ENCODE assay signal across 11 mouse cellular contexts in genomic region chr14:55575711-55576110, GRCm38 (mm10). TPM values are rescaled to one million over a fixed set of nuclear protein-coding genes. Genes with fewer than 3 reads are reported as not detected.
A peak's percentile ranks its signal among the peaks of the same experiment; 100 is the strongest.
DNase-seq lines count a peak whose midpoint lies in the region; ATAC-seq lines count a peak whose summit lies in the region.
"Had no signal": no experiment of that assay in that cellular context is flagged by ENCODE, and none has a peak within 500 bp of the region (broad histone marks: within the 10 kb centered on the region; RNA-seq: fewer than 3 reads in every experiment).

No protein-coding gene starts in this region.

- H3K9ac ChIP-seq in kidney, embryonic 15.5 days, result no peak overlapping the region
- 0 out of 2 replicates have a peak overlapping the region, but pooled peaks have one; percentile 32 for H3K9ac ChIP-seq in embryonic facial prominence, embryonic 13.5 days
- H3K9ac ChIP-seq in heart, embryonic 15.5 days, result peak overlapping the region; percentile 65
- H3K9ac ChIP-seq: forebrain, embryonic 12.5 days; intestine, embryonic 15.5 days had no signal

- 66% methylated on average over 13 of the region's 13 CpGs for WGBS in kidney, embryonic 15.5 days
- 67% methylated on average over 13 of the region's 13 CpGs for WGBS in embryonic facial prominence, embryonic 13.5 days
- 28% methylated on average over 13 of the region's 13 CpGs for WGBS in heart, embryonic 15.5 days
- WGBS in limb, embryonic 10.5 days, result 72% methylated on average over 13 of the region's 13 CpGs

- peaks cover 10% of the 10 kb centered on the region for H3K36me3 ChIP-seq in kidney, embryonic 15.5 days
- H3K36me3 ChIP-seq in embryonic facial prominence, embryonic 13.5 days, result peaks cover 13% of the 10 kb centered on the region
- peaks cover 9% of the 10 kb centered on the region for H3K36me3 ChIP-seq in heart, embryonic 15.5 days
- peaks cover 11% of the 10 kb centered on the region for H3K36me3 ChIP-seq in limb, embryonic 10.5 days

- no peaks in the 10 kb centered on the region for H3K27me3 ChIP-seq in kidney, embryonic 15.5 days
- H3K27me3 ChIP-seq in embryonic facial prominence, embryonic 13.5 days, result no peaks in the 10 kb centered on the region
- no peaks in the 10 kb centered on the region for H3K27me3 ChIP-seq in heart, embryonic 15.5 days
- no peaks in the 10 kb centered on the region for H3K27me3 ChIP-seq in limb, embryonic 10.5 days (ENCODE audit: low read depth, poor library complexity, severe bottlenecking)
- H3K27me3 ChIP-seq: forebrain, embryonic 12.5 days; intestine, embryonic 15.5 days had no signal

- ATAC-seq in kidney, embryonic 15.5 days (replicated peaks; ENCODE audit: low FRiP score), result no peak
- ATAC-seq in embryonic facial prominence, embryonic 13.5 days (ENCODE audit: insufficient number of reproducible peaks, insufficient read depth, low FRiP score, low TSS enrichment, low read depth), result no peak
- 0 out of 2 replicates have a peak, but pooled peaks have one; percentile 28 for ATAC-seq in heart, embryonic 15.5 days (replicated peaks; ENCODE audit: insufficient number of reproducible peaks, insufficient read depth, low FRiP score, low read depth)
- ATAC-seq: intestine, embryonic 15.5 days had no signal

- H3K27ac ChIP-seq in kidney, embryonic 15.5 days, result no peak overlapping the region
- no peak overlapping the region for H3K27ac ChIP-seq in embryonic facial prominence, embryonic 13.5 days
- peak overlapping the region; percentile 98 for H3K27ac ChIP-seq in heart, embryonic 15.5 days
- H3K27ac ChIP-seq in limb, embryonic 10.5 days, result peak overlapping the region; percentile 66
- H3K27ac ChIP-seq: forebrain, embryonic 12.5 days; intestine, embryonic 15.5 days had no signal

- no peak overlapping the region for H3K4me3 ChIP-seq in kidney, embryonic 15.5 days (replicated peaks)
- no peak overlapping the region for H3K4me3 ChIP-seq in embryonic facial prominence, embryonic 13.5 days
- peak overlapping the region; percentile 51 for H3K4me3 ChIP-seq in heart, embryonic 15.5 days
- no peak overlapping the region for H3K4me3 ChIP-seq in limb, embryonic 10.5 days
- H3K4me3 ChIP-seq: forebrain, embryonic 12.5 days; intestine, embryonic 15.5 days had no signal

- H3K4me1 ChIP-seq in kidney, embryonic 15.5 days, result peaks cover 29% of the 10 kb centered on the region
- peaks cover 14% of the 10 kb centered on the region for H3K4me1 ChIP-seq in embryonic facial prominence, embryonic 13.5 days
- H3K4me1 ChIP-seq in heart, embryonic 15.5 days (replicated peaks), result peaks cover 43% of the 10 kb centered on the region
- peaks cover 33% of the 10 kb centered on the region for H3K4me1 ChIP-seq in limb, embryonic 10.5 days

- peak; percentile 60 for DNase-seq in kidney, adult 11 months
- no peak for DNase-seq in limb, embryonic 10.5 days (ENCODE audit: low spot score)
- no peak for DNase-seq in ovary, postnatal 36 days (ENCODE audit: low spot score)
- DNase-seq in cerebellum, adult 8-10 months, result no peak
- DNase-seq in c-Kit-positive CD71-positive TER-119-positive erythroid progenitor cells, embryonic 14.5 days (ENCODE audit: low spot score), result no peak

- H3K4me2 ChIP-seq in kidney, embryonic 15.5 days, result no peak overlapping the region
- H3K4me2 ChIP-seq in embryonic facial prominence, embryonic 13.5 days, result no peak overlapping the region
- peak overlapping the region; percentile 64 for H3K4me2 ChIP-seq in heart, embryonic 15.5 days
- H3K4me2 ChIP-seq: forebrain, embryonic 12.5 days; intestine, embryonic 15.5 days had no signal

- no peaks in the 10 kb centered on the region for H3K9me3 ChIP-seq in kidney, embryonic 15.5 days (replicated peaks)
- no peaks in the 10 kb centered on the region for H3K9me3 ChIP-seq in embryonic facial prominence, embryonic 13.5 days
- H3K9me3 ChIP-seq in heart, embryonic 15.5 days (replicated peaks), result no peaks in the 10 kb centered on the region
- no peaks in the 10 kb centered on the region for H3K9me3 ChIP-seq in limb, embryonic 10.5 days (replicated peaks)
- H3K9me3 ChIP-seq: forebrain, embryonic 12.5 days; intestine, embryonic 15.5 days had no signal

RNA-seq across cellular contexts. Expression of gene Fitm1, which starts 0.3 kb away (rescaled TPM):
- polyA plus RNA-seq in kidney, embryonic 15.5 days (2015; fragmentation: Nextera tagmentation; extraction: Ambion mirVana), result 4.2 and 6.1 TPM in 2 replicates
- 4.1 and 5.3 TPM in 2 replicates for polyA plus RNA-seq in embryonic facial prominence, embryonic 13.5 days (2015; fragmentation: Nextera tagmentation; extraction: Ambion mirVana)
- 80.5 and 81.7 TPM in 2 replicates for polyA plus RNA-seq in heart, embryonic 15.5 days (2015; fragmentation: Nextera tagmentation; extraction: Ambion mirVana)
- polyA plus RNA-seq in limb, embryonic 10.5 days (2016; fragmentation: Nextera tagmentation; extraction: Ambion mirVana), result 1.3 and 3.9 TPM in 2 replicates
- polyA plus RNA-seq: cortical plate, adult 2 months had no signal

RNA-seq across cellular contexts. Expression of gene Psme1, which starts 2.2 kb away (rescaled TPM):
- polyA plus RNA-seq in kidney, embryonic 15.5 days (2015; fragmentation: Nextera tagmentation; extraction: Ambion mirVana), result 147 and 153 TPM in 2 replicates
- 141 and 152 TPM in 2 replicates for polyA plus RNA-seq in embryonic facial prominence, embryonic 13.5 days (2015; fragmentation: Nextera tagmentation; extraction: Ambion mirVana)
- 206 and 216 TPM in 2 replicates for polyA plus RNA-seq in heart, embryonic 15.5 days (2015; fragmentation: Nextera tagmentation; extraction: Ambion mirVana)
- 109 and 115 TPM in 2 replicates for polyA plus RNA-seq in limb, embryonic 10.5 days (2016; fragmentation: Nextera tagmentation; extraction: Ambion mirVana)

RNA-seq across cellular contexts. Expression of gene Emc9, which starts 9.4 kb away (rescaled TPM):
- 6.8 and 7.4 TPM in 2 replicates for polyA plus RNA-seq in kidney, embryonic 15.5 days (2015; fragmentation: Nextera tagmentation; extraction: Ambion mirVana)
- polyA plus RNA-seq in embryonic facial prominence, embryonic 13.5 days (2015; fragmentation: Nextera tagmentation; extraction: Ambion mirVana), result 4.7 and 4.8 TPM in 2 replicates
- 21.2 and 21.6 TPM in 2 replicates for polyA plus RNA-seq in heart, embryonic 15.5 days (2015; fragmentation: Nextera tagmentation; extraction: Ambion mirVana)
- polyA plus RNA-seq in limb, embryonic 10.5 days (2016; fragmentation: Nextera tagmentation; extraction: Ambion mirVana), result 5.2 and 5.4 TPM in 2 replicates

RNA-seq across cellular contexts. Expression of gene Psme2, which starts 15.2 kb away (rescaled TPM):
- polyA plus RNA-seq in kidney, embryonic 15.5 days (2015; fragmentation: Nextera tagmentation; extraction: Ambion mirVana), result 248 and 261 TPM in 2 replicates
- 233 and 267 TPM in 2 replicates for polyA plus RNA-seq in embryonic facial prominence, embryonic 13.5 days (2015; fragmentation: Nextera tagmentation; extraction: Ambion mirVana)
- polyA plus RNA-seq in heart, embryonic 15.5 days (2015; fragmentation: Nextera tagmentation; extraction: Ambion mirVana), result 203 and 215 TPM in 2 replicates
- 157 and 192 TPM in 2 replicates for polyA plus RNA-seq in limb, embryonic 10.5 days (2016; fragmentation: Nextera tagmentation; extraction: Ambion mirVana)

RNA-seq across cellular contexts. Expression of gene A730061H03Rik, which starts 15.5 kb away (rescaled TPM):
- polyA plus RNA-seq in kidney, embryonic 15.5 days (2015; fragmentation: Nextera tagmentation; extraction: Ambion mirVana), result 1.6 TPM in 2 replicates
- polyA plus RNA-seq in embryonic facial prominence, embryonic 13.5 days (2015; fragmentation: Nextera tagmentation; extraction: Ambion mirVana), result 0.74 and 0.87 TPM in 2 replicates
- polyA plus RNA-seq in heart, embryonic 15.5 days (2015; fragmentation: Nextera tagmentation; extraction: Ambion mirVana), result 0.82 TPM in 1 of 2 replicates, not detected in the other
- polyA plus RNA-seq in limb, embryonic 10.5 days (2016; fragmentation: Nextera tagmentation; extraction: Ambion mirVana), result 0.59 and 0.87 TPM in 2 replicates
- polyA plus RNA-seq: forebrain, embryonic 12.5 days had no signal

Comparison
In these comparisons a context has a peak if more than half of its experiments do, and no peak if none do; other contexts are left out.
1. H3K27ac ChIP-seq: peak in heart, embryonic 15.5 days (single experiment) and limb, embryonic 10.5 days (single experiment); none in kidney, embryonic 15.5 days (single experiment) and embryonic facial prominence, embryonic 13.5 days (single experiment).
2. RNA of gene Fitm1, which starts 0.3 kb away (polyA plus RNA-seq): 80.5 to 81.7 TPM in heart, embryonic 15.5 days; 4.1 to 5.3 TPM in embryonic facial prominence, embryonic 13.5 days, 4.2 to 6.1 TPM in kidney, embryonic 15.5 days and 1.3 to 3.9 TPM in limb, embryonic 10.5 days; every median in the first group is over 10 times any median in the second.